Mouse (Mus musculus) gastrocnemius, adult 18-20 months (tissue): Measurements from ENCODE around the gene Gm37240. TPM values are rescaled to one million over a fixed set of nuclear protein-coding genes. Genes with fewer than 3 reads are reported as not detected.
A peak's percentile ranks its signal among the peaks of the same experiment; 100 is the strongest.

ENCODE experiments used
- DNase-seq: peaks from one replicate; pipeline ENCODE4 v3.0.0; 2021; ENCODE audit warnings: low spot score
- total RNA-seq, 2 experiments: library from RNA; stranded (reverse); gene quantifications; 2 replicates each; pipeline ENCODE4 v1.2.3; 2021

The Gm37240 gene
- total RNA-seq, 2 experiments from 2014 or later: 30.2 to 34.0 TPM

DNA sequence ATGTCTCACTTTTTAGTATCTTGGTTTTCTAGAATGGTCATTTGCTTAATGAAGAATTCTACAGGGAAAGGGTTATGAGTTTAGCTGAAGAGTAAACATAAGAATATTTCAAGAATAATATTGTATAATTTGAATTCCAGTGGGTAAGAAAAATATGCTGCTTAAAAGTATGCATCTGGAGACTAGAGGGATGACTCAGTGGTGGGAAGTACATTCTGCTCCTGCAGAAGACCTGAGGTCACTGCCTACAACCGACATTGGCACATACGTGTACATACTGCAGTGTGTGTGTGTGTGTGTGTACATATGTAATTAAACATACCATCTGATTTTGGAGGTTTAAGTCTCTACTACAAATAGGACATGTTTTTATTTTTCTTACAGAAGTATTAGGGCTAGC lies 251.7 kb downstream of the Gm37240 start:
- no peak for DNase-seq

DNA sequence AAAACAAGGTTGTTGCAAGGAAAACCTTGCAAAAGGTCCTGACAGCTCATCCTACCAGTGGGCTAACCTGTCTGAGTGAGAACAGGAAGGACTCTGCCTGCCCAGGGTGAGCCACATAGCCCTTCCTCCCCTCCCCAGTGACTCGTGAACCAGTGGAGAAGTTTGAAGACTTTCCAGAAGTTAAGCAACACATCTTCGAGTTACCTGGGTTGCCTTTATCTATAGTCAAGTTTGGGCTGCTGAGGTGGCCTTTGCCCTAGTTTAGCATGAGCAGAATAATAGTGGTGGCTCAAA lies 252.2 kb downstream of the Gm37240 start:
- DNase-seq: no peak

DNA sequence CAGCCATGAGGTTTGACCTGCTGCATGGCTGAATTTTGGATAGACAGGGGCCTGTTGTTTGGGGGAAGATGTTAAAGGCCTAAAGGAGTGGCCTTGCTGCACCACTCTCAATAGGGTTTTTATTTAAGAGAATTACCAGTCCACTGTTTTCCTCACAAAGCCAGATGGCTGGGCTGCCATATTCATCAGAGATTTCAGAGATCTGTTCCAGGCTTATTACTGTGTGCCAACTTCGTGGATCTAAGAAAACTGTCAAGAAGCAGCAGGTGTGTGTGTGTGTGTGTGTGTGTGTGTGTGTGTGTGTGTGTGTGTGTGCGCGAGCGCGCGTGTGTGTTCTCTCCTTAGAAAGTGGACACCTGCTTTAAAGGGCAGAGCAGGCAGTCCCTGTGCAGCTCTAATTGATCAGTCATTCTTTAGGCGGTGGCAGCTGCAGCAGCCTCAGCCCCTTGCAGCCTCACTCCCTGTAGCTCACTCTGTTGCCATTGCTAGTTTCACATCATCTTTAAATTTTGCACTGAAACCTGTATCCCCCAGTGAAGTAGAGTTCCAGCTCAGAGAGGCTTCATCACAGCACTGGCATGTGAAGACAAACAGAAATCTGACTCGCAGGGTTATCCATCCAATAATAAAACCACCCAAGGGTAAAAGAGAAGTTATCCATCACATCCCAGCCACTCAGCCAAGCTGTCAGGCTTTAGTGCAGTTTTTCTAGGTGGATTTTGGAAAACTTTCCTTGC lies 252.8 kb downstream of the Gm37240 start:
- DNase-seq: no peak

DNA sequence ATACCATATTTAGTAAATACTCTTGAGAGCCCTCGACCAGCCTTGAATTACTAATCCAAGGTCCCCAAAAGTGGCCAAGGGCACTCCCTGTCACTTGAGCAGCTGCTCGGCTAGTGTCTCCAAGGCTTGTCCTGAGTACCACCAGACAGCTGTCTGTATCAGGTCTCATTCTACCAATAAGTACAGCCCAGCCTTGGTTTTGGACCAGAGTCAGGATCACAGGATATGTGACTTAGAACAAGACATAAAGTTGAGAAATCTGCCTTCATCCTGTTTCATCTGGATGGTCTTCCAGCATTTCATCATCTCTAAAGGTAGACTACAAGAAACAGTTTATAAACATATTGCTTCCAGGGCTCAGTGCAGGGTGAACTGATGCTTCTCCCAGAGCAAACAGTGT lies 253.6 kb downstream of the Gm37240 start:
- DNase-seq: peak; percentile 61

GRCm38 (mm10) chr3:85629895-85630510 lies 257.3 kb downstream of the Gm37240 start:
- no peak for DNase-seq

GRCm38 (mm10) chr3:85619751-85620150 lies 267.6 kb downstream of the Gm37240 start:
- no peak for DNase-seq

- DNase-seq: no peak
Measured at GRCm38 (mm10) chr3:85619345-85619744, 268.0 kb downstream of the Gm37240 start.

GRCm38 (mm10) chr3:85618885-85619284 lies 268.4 kb downstream of the Gm37240 start:
- no peak for DNase-seq

DNA sequence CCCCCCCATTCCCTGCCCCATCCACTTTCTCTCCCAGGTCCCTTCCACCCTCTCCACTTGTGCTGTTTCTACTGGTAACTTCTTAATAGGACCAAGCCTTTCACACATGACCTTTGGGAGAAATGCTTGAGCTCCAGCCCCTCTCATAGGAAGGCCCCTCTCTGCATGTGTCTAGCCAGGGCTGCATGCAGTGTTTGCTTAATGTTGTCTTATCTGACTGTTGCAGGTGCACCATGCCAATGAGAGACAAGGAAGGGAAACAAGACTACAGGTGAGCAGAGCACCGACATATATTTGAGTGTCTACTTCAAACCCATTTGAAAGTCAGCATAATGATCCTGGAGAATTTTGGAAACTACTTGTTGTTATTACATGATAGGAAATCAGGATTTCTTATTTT lies 270.9 kb downstream of the Gm37240 start:
- DNase-seq: no peak

DNA sequence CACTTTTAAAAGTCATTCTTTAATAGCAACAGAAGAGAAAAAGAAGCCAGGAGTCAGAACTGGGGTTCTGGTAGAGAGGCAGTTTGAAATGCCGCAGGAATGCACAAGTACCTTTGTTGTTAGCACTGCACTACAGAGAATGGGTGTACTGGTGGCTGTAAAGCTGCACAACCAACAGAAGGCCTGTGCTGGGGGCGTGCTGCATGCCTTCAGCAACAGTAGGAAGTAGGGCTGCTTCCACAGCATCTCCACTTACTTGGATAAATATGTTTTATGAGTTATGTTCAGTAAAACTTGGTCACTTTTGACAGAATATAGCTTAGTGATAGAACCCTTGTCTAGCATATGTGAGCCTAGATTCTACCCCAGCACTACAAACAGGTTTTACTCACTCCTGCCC lies 279.6 kb downstream of the Gm37240 start:
- no peak for DNase-seq

- DNase-seq: no peak
Measured at GRCm38 (mm10) chr3:85606912-85607311, 280.4 kb downstream of the Gm37240 start.

DNA sequence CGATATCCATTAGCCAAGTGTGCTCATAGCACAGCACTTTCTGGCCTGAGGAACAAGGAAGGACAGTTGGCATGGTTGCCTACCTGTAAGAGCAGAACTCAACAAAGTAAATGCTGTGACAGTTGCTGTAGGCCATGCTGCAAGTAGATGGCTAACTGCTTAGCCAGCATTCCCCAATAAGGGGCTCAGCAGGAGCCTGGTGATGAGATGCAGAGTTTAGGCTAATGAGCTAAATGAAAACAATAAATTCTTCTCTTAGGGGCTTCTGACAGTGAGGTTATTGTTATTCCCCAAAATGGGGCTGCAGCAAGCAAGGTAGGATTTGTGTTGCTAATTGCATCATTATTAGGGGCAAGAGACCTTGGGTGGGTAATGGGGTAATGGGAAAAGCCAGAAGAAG lies 283.5 kb downstream of the Gm37240 start:
- DNase-seq: no peak

DNA sequence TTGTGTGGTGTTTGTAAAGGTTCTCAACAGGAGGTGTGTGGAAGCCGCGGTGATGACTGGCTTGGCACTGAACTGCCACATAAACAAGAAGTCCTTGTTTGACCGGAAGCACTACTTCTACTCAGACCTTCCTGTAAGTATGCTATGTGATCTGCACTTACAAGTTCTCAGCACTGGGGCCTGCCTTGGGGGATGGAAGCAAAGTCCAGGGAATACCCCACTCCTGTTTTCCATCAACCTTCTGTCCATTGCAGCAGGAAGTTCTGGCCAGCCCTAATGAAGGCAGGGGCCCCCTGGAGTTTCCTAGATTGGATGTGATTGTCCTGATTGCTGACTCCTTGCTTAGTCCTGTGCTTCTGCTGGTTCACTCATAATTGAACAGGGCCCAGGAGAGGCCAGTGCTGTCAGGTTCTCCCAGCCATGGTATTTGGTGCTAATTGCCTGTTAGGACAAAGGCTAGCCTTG lies 285.4 kb downstream of the Gm37240 start:
- DNase-seq: no peak

DNA sequence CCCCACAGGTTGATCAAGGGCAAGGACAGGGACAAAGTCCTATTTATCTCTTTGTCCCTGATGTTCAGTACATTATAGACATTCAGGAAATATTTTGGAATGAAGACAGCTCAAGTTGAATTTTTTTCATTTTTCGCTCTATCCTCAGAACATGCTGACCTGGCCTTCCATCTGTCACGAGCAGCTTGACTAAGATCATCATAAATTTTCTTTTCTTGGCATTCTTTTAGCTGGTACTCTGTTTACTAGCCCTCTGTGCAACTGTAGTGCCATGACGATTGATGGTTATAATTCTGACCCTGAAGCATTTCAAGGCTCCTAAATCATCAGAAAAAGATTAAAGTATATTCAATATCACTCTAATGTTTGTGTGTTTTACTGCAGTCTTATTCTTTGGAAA lies 287.8 kb downstream of the Gm37240 start:
- no peak for DNase-seq

- DNase-seq: no peak
Measured at GRCm38 (mm10) chr3:85594452-85594851, 292.9 kb downstream of the Gm37240 start.

DNA sequence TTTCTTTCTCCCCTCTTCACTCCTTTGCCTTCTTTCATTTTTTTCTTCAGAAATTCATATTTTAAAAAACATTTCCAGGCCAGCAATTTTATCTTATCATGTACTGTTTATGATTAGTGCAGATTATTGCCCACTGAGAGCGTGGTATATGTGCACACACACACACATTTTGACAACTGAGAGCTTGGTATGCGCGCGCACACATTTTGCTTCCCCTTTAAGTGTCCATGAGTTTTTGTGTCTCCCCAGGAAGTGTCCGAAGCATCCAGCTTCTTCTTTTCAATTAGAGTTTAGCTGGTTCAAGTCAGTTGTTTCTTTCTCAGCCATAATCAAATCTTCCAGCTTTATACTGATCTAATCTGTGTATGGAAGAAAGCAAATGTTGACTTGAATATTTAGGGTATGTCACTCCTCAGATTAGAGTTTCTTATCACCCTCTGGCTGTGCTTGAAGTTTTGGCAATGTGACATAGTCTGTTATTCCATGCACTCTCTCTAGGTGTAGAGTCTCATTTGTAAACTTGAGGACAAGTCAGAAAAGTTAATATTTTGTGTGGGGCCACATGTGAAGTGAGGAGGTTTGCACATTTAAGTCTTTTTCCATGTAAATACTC lies 294.6 kb downstream of the Gm37240 start:
- no peak for DNase-seq

DNA sequence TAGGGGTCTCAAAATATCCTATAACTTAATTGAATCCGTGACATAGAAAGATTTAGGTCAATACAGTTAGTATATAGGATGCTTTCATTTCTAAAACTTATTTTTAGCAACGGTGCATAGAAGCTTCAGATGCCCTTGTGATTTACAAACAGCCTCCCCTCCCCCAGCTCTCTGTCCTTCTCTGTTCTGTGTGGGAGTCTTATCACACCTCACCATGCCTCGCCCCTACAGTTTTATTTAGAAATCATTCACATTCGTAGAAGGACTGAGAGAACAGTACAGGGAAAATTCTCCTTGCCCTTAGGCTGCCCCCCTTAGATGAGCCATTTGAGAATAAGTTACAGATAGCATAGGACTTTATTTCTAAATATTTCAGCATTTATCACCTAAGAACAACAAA lies 295.3 kb downstream of the Gm37240 start:
- no peak for DNase-seq

GRCm38 (mm10) chr3:85590090-85590754 lies 297.1 kb downstream of the Gm37240 start:
- DNase-seq: no peak

- no peak for DNase-seq
Measured at GRCm38 (mm10) chr3:85588701-85589100, 298.6 kb downstream of the Gm37240 start.

- no peak for DNase-seq
Measured at GRCm38 (mm10) chr3:85584966-85585365, 302.4 kb downstream of the Gm37240 start.

GRCm38 (mm10) chr3:85583194-85583593 lies 304.1 kb downstream of the Gm37240 start:
- no peak for DNase-seq

DNA sequence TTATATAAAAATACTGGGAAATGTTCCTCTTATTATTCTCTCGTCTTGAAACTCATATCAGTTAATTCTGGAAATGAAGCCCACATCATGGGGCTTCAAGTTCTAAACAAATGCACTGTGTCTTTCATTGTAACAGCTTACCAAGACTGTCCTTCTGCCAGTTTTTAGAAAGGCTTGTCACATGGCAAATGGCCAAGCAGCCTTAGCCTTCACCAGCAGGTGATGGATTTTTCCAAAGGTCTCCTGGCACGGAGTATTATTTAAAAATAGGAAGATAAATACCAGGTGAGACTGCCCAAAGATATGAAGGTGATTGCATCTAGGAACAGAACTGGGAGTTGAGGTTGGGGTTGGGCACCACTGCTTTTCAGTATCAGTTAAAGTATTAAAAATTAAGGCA lies 304.6 kb downstream of the Gm37240 start:
- DNase-seq: no peak
